Mouse (Mus musculus): ENCODE measurements at regions not wholly inside any gene's neighbourhood (a gene's known extent, or its start where the extent isn't known, plus 50 kb on each side); places are given as distances from the start of the nearest gene placed in this dataset.

DNA sequence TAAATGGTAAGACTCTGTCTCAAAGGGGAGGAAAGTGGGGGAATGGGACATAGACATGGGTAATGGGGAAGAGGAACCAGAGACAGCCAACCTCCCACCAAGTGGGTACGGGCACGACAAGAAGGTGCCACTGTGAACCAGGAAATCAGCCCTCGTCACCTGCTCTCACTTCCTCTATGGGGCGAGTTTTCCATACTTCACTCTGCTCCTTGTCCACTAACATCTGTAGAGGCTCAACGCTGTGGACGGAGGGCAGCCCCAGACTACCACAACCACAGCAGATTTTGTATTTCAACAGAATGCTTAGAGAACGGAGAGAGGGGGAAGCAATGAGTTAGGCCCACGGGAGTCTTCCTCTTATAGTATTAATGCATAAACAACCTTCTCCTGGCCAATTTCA is 83.8 kb upstream of the Pced1b start:
- TF ChIP-seq EP300 (IDR thresholded peaks at IDR 0.05; ENCODE audit: low read depth) (no peak), CTCF (IDR thresholded peaks at IDR 0.05; ENCODE audit: low read depth) (no peak)
